Comparison of ENCODE assay signal across 29 mouse cellular contexts in genomic region chr2:59538031-59538430, GRCm38 (mm10). TPM values are rescaled to one million over a fixed set of nuclear protein-coding genes. Genes with fewer than 3 reads are reported as not detected.
DNase-seq lines count a peak whose midpoint lies in the region; ATAC-seq and TF ChIP-seq lines count a peak whose summit lies in the region.
"Had no signal": no experiment of that assay in that cellular context is flagged by ENCODE, and none has a peak within 500 bp of the region (broad histone marks: within the 10 kb centered on the region; RNA-seq: fewer than 3 reads in every experiment).

No protein-coding gene starts in this region.

- H3K27ac ChIP-seq in layer of hippocampus, adult 2 months: peak overlapping the region; percentile 79
- no peak overlapping the region for H3K27ac ChIP-seq in limb, embryonic 15.5 days
- H3K27ac ChIP-seq: hindbrain, embryonic 13.5 days; kidney, embryonic 15.5 days; liver, embryonic 14.5 days; lung, embryonic 15.5 days; stomach, postnatal 0 days had no signal

- 0 out of 2 replicates have a peak overlapping the region, but pooled peaks have one; percentile 10 for H3K4me2 ChIP-seq in limb, embryonic 15.5 days
- H3K4me2 ChIP-seq: hindbrain, embryonic 13.5 days; kidney, embryonic 15.5 days; lung, embryonic 15.5 days had no signal

- peak in 1 of 2 experiments; percentile 42 for DNase-seq in layer of hippocampus, adult 2 months (ENCODE audit: low spot score in 2 of 2)
- no peak for DNase-seq in layer of hippocampus, postnatal 25 days (ENCODE audit: extremely low spot score in 1 of 2, low spot score in 1 of 2)
- peak; percentile 23 for DNase-seq in right cerebral cortex, adult 18-20 months
- DNase-seq in right cerebral cortex, postnatal 36 days (ENCODE audit: low spot score in 2 of 2): no peak
- DNase-seq in forelimb bud, embryonic 11.5 days (ENCODE audit: low read depth, low spot score): peak; percentile 85
- DNase-seq in urinary bladder, postnatal 14 days (ENCODE audit: low spot score): no peak
- no peak for DNase-seq in thymus, postnatal 0 days (ENCODE audit: low spot score)
- DNase-seq: adrenal gland, postnatal 25 days; cerebellum, postnatal 10 days; gastrocnemius, postnatal 36 days; heart, postnatal 36 days; kidney, adult 11 months; kidney, postnatal 36 days; left cerebral cortex, postnatal 4 days; lung, postnatal 36 days; thymus, adult 2 months had no signal

- H3K9ac ChIP-seq in limb, embryonic 15.5 days: no peak overlapping the region
- H3K9ac ChIP-seq: hindbrain, embryonic 13.5 days; kidney, embryonic 15.5 days; liver, embryonic 14.5 days; lung, embryonic 15.5 days had no signal

- no peak for TF ChIP-seq CTCF in layer of hippocampus, adult 2 months (conservative IDR thresholded peaks at IDR 0.05)

- H3K27me3 ChIP-seq in limb, embryonic 15.5 days: no peaks in the 10 kb centered on the region
- H3K27me3 ChIP-seq: kidney, embryonic 15.5 days; lung, embryonic 15.5 days had no signal

- no peak overlapping the region for H3K4me3 ChIP-seq in layer of hippocampus, adult 2 months
- H3K4me3 ChIP-seq in limb, embryonic 15.5 days: no peak overlapping the region
- H3K4me3 ChIP-seq: hindbrain, embryonic 13.5 days; kidney, embryonic 15.5 days; lung, embryonic 15.5 days had no signal

- H3K36me3 ChIP-seq in limb, embryonic 15.5 days: no peaks in the 10 kb centered on the region
- H3K36me3 ChIP-seq: hindbrain, embryonic 13.5 days; kidney, embryonic 15.5 days; lung, embryonic 15.5 days had no signal

- WGBS in limb, embryonic 15.5 days: 27% methylated on average over 7 of the region's 7 CpGs

- no peaks in the 10 kb centered on the region for H3K9me3 ChIP-seq in limb, embryonic 15.5 days
- H3K9me3 ChIP-seq: hindbrain, embryonic 13.5 days; kidney, embryonic 15.5 days; lung, embryonic 15.5 days had no signal

- peaks cover 14% of the 10 kb centered on the region; the same call in 1 of the 2 replicates for H3K4me1 ChIP-seq in limb, embryonic 15.5 days
- H3K4me1 ChIP-seq: hindbrain, embryonic 13.5 days had no signal

- ATAC-seq in limb, embryonic 15.5 days (ENCODE audit: insufficient number of reproducible peaks, low FRiP score, low TSS enrichment, low read depth): no peak
- ATAC-seq: forebrain, embryonic 16.5 days; midbrain, embryonic 16.5 days had no signal

RNA-seq across cellular contexts. Expression of gene Dapl1, which starts 53.6 kb away (rescaled TPM):
- total RNA-seq in layer of hippocampus, adult 2 months (2021): not detected
- not detected for total RNA-seq in layer of hippocampus, postnatal 25 days (2021)
- 6.0 and 7.7 TPM in 2 replicates for polyA plus RNA-seq in limb, embryonic 15.5 days (2015; fragmentation: Nextera tagmentation; extraction: Ambion mirVana)
- 4.2 and 4.9 TPM in 2 replicates for polyA plus RNA-seq in thymus, postnatal 0 days (2015; fragmentation: Nextera tagmentation; extraction: Ambion mirVana)
- total RNA-seq: gastrocnemius, adult 18-20 months; gastrocnemius, postnatal 36 days; heart, adult 8-10 months; heart, postnatal 36 days; megakaryocyte-erythroid progenitor cell, adult 5-6 weeks had no signal
- polyA plus RNA-seq: forebrain, embryonic 16.5 days; hindbrain, embryonic 13.5 days; liver, embryonic 14.5 days; neural tube, embryonic 14.5 days; small intestine, adult 2 months had no signal

Comparison
In these comparisons a context has a peak if more than half of its experiments do, and no peak if none do; other contexts are left out.
1. DNase-seq: peak in right cerebral cortex, adult 18-20 months (single experiment) and forelimb bud, embryonic 11.5 days (single experiment); none in layer of hippocampus, postnatal 25 days (0 of 2), right cerebral cortex, postnatal 36 days (0 of 2), urinary bladder, postnatal 14 days (single experiment) and thymus, postnatal 0 days (single experiment).